Mouse (Mus musculus) CH12.LX (cell line): Measurements from ENCODE around the gene Tdrd6. TPM values are rescaled to one million over a fixed set of nuclear protein-coding genes. Genes with fewer than 3 reads are reported as not detected.

Experiments used
- DNase-seq: peaks from one replicate; pipeline ENCODE4 v3.0.0-alpha.2; 2013; ENCODE audit errors: extremely low read depth
- H3K27ac ChIP-seq: 2 replicates; pipeline ENCODE4 v1.5.1; 2012; ENCODE audit warnings: low read depth, mild to moderate bottlenecking, control low read depth, moderate library complexity; ENCODE audit not compliant: insufficient read depth
- H3K27me3 ChIP-seq: replicated peaks from 2 replicates; pipeline ENCODE3; 2012; ENCODE audit warnings: inconsistent platforms
- H3K36me3 ChIP-seq, 2 experiments: replicated peaks in 1 of 2; 2 replicates each; pipeline versions ENCODE3 to v1.6.1; 2012; ENCODE audit warnings: inconsistent platforms in 1 of 2, low read length in 1 of 2, mild to moderate bottlenecking in 1 of 2, mixed read lengths in 1 of 2, moderate library complexity in 1 of 2; ENCODE audit not compliant: control insufficient read depth in 1 of 2, insufficient read depth in 1 of 2
- H3K4me1 ChIP-seq, 2 experiments: 2 replicates each; pipeline ENCODE4 v1.6.1; 2012; ENCODE audit warnings: inconsistent platforms in 1 of 2, moderate library complexity in 1 of 2; ENCODE audit not compliant: insufficient read depth in 2 of 2, control insufficient read depth in 1 of 2
- H3K4me2 ChIP-seq: 2 replicates; pipeline ENCODE4 v1.6.1; 2012; ENCODE audit warnings: low read depth, mild to moderate bottlenecking, control low read depth; ENCODE audit not compliant: poor library complexity, insufficient read depth, severe bottlenecking
- H3K4me3 ChIP-seq, 3 experiments: fragments of 150-350 bp in 1 of 3; sonication (generic) in 1 of 3; replicated peaks in 1 of 3; 2 replicates each; pipeline versions ENCODE3 to v1.5.1; 2011 to 2012; ENCODE audit warnings: low read depth in 2 of 3, low read length in 2 of 3, mild to moderate bottlenecking in 2 of 3, moderate library complexity in 2 of 3, control low read depth in 1 of 3, improper control_type of control experiment in 1 of 3, inconsistent platforms in 1 of 3, mixed read lengths in 1 of 3; ENCODE audit not compliant: poor library complexity in 1 of 3
- H3K79me2 ChIP-seq: replicated peaks from 2 replicates; pipeline ENCODE4 v1.6.1; 2012; ENCODE audit warnings: mild to moderate bottlenecking, moderate library complexity; ENCODE audit not compliant: control insufficient read depth, poor library complexity, insufficient read depth, severe bottlenecking; ENCODE audit errors: extremely low read depth
- H3K9ac ChIP-seq: 2 replicates; pipeline ENCODE4 v1.6.1; 2012; ENCODE audit warnings: low read depth, mild to moderate bottlenecking, control low read depth, moderate library complexity; ENCODE audit not compliant: insufficient read depth
- H3K9me3 ChIP-seq: replicated peaks from 2 replicates; pipeline ENCODE3; 2012; ENCODE audit warnings: low read length, inconsistent platforms, mixed read lengths
- JUND ChIP-seq: conservative IDR thresholded peaks from 2 replicates; pipeline ENCODE4 v1.6.1; 2011; ENCODE audit warnings: low read depth, low read length, improper control_type of control experiment
- MAX ChIP-seq: IDR thresholded peaks from 2 replicates; pipeline ENCODE4 v1.6.1; 2011; ENCODE audit warnings: low read length, improper control_type of control experiment
- MEF2A ChIP-seq: IDR thresholded peaks from 2 replicates; pipeline ENCODE4 v1.6.1; 2014; ENCODE audit warnings: low read depth, mild to moderate bottlenecking, inconsistent platforms, low read length, improper control_type of control experiment, borderline replicate concordance
- MXI1 ChIP-seq: IDR thresholded peaks from 2 replicates; pipeline ENCODE4 v1.6.1; 2011; ENCODE audit warnings: mild to moderate bottlenecking, low read depth, low read length, improper control_type of control experiment
- NELFE ChIP-seq: IDR thresholded peaks from 2 replicates; pipeline ENCODE4 v1.6.1; 2011; ENCODE audit warnings: low read depth, low read length, improper control_type of control experiment
- POLR2AphosphoS2 ChIP-seq: IDR thresholded peaks from 2 replicates; pipeline ENCODE4 v1.6.1; 2011; ENCODE audit warnings: low read depth, low read length, improper control_type of control experiment
- SIN3A ChIP-seq: IDR thresholded peaks from 2 replicates; pipeline ENCODE4 v1.6.1; 2012; ENCODE audit warnings: low read length, improper control_type of control experiment, inconsistent platforms
- TBP ChIP-seq: conservative IDR thresholded peaks from 2 replicates; pipeline ENCODE4 v1.6.1; 2011; ENCODE audit warnings: low read depth, low read length, improper control_type of control experiment
- UBTF ChIP-seq: IDR thresholded peaks from 2 replicates; pipeline ENCODE4 v1.6.1; 2012; ENCODE audit warnings: low read depth, mild to moderate bottlenecking, inconsistent platforms, low read length, improper control_type of control experiment, moderate library complexity
- USF1 ChIP-seq: IDR thresholded peaks from 2 replicates; pipeline ENCODE4 v1.6.1; 2014; ENCODE audit warnings: low read depth, mild to moderate bottlenecking, inconsistent platforms, low read length, improper control_type of control experiment
- ZMIZ1 ChIP-seq: IDR thresholded peaks from 2 replicates; pipeline ENCODE4 v1.6.1; 2012; ENCODE audit warnings: low read depth, mild to moderate bottlenecking, inconsistent platforms, low read length, improper control_type of control experiment
- ZNF384 ChIP-seq: IDR thresholded peaks from 2 replicates; pipeline ENCODE4 v1.6.1; 2012; ENCODE audit warnings: low read depth, low read length, improper control_type of control experiment, inconsistent platforms
- dilution Hi-C: fragments of 300-500 bp; cut with MboI; formaldehyde crosslinking; loops from 2 replicates; pipeline ENCODE4 v1.14.3; 2020; ENCODE audit warnings: low sequenced_read_pairs; ENCODE audit not compliant: extremely low pct_unique_long_range_greater_than_20kb, extremely low pct_ligation_motif_present
- in situ Hi-C: fragments of 300-500 bp; cut with MboI; formaldehyde crosslinking; loops from 3 replicates; pipeline ENCODE4 v1.14.3; 2019; ENCODE audit warnings: low sequenced_read_pairs, low pct_ligation_motif_present, low pct_unique_long_range_greater_than_20kb, mixed read lengths
- polyA plus RNA-seq: library from polyadenylated mRNA; unstranded; fragments of >175 nt; gene quantifications from 2 replicates; pipeline ENCODE4 v1.2.1, GENCODE M21; 2012; ENCODE audit warnings: low read depth; ENCODE audit not compliant: insufficient read length
- total RNA-seq, 2 experiments: library from RNA; depleted of rRNA; stranded (reverse); fragments of 300-350 nt in 1 of 2; fragments of >200 nt in 1 of 2; gene quantifications; 2 replicates each; pipeline ENCODE4 v1.2.3; 2012 to 2014

Tdrd6 gene
- total and polyA plus RNA-seq, 3 experiments: not detected

DNA sequence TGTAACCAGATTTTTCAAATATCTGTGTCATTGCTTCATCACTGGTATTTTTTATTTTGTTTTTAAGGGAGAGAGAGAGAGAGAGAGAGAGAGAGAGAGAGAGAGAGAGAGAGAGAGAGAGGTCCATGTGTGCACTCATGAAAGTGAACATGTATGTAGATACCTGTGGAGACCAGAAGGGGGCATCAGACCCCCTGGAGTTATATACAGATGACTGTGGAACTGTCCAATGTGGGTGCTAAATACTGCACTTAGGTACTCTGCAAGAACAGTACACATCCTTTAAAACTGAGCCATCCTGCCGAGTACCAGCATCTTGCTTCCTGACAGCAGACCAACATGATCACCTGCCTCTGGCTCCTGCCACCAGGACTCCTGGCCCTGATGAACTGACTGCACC is 46.1 kb upstream of the Tdrd6 start:
- Histone ChIP-seq H3K36me3 (no peaks in the 10 kb centered on the region), H3K27me3 (no peaks in the 10 kb centered on the region), H3K79me2 (no peaks in the 10 kb centered on the region), H3K9ac (no peak overlapping the region), H3K4me3 (no peak overlapping the region), H3K27ac (no peak overlapping the region), H3K4me2 (no peak overlapping the region), H3K4me1 (peaks cover 0 to 5% of the 10 kb centered on the region in 2 experiments; a peak in 1 of 4 replicates), H3K9me3 (peaks cover 25% of the 10 kb centered on the region)
- DNase-seq: no peak
- TF ChIP-seq NELFE (no peak), UBTF (no peak), TBP (no peak), SIN3A (no peak)
- TF ChIP-seq, all 38 proteins: peak for 0
- dilution Hi-C loops: no loop called here
- in situ Hi-C loops: no loop called here

DNA sequence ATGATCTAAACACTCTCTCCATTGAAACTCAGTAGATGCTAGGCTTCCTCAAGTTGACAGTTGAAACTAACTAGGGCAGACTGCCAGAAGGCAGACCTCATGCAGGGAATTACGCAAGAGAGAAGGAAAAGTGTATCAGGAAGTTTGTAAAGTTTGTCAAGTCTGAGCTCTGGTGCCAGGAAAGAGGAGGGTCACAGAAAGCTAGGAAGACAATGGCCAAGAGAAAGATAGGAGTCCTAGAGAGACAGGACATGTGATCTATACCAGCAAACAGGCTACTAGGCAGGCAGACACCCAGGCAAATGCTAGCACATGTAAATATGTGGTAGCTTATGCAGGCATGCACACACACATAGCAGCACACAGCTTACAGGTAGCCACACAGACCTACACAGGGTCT is 45.1 kb upstream of the Tdrd6 start:
- H3K79me2 ChIP-seq: no peaks in the 10 kb centered on the region
- H3K36me3 ChIP-seq: no peaks in the 10 kb centered on the region
- no peak overlapping the region for H3K27ac ChIP-seq
- no peak overlapping the region for H3K9ac ChIP-seq
- in situ Hi-C loops (no loop called here), dilution Hi-C loops (no loop called here)
- no peak for TF ChIP-seq POLR2AphosphoS2
- TF ChIP-seq MXI1: no peak
- TF ChIP-seq ZNF384: no peak
- TF ChIP-seq MEF2A: no peak
- TF ChIP-seq JUND: no peak
- TF ChIP-seq MAX: no peak
- DNase-seq: no peak
- no peaks in the 10 kb centered on the region for H3K27me3 ChIP-seq
- peaks cover 27% of the 10 kb centered on the region for H3K9me3 ChIP-seq
- H3K4me1 ChIP-seq: peaks cover 0 to 5% of the 10 kb centered on the region in 2 experiments; a peak in 1 of 4 replicates
- no peak overlapping the region for H3K4me3 ChIP-seq
- no peak overlapping the region for H3K4me2 ChIP-seq

DNA sequence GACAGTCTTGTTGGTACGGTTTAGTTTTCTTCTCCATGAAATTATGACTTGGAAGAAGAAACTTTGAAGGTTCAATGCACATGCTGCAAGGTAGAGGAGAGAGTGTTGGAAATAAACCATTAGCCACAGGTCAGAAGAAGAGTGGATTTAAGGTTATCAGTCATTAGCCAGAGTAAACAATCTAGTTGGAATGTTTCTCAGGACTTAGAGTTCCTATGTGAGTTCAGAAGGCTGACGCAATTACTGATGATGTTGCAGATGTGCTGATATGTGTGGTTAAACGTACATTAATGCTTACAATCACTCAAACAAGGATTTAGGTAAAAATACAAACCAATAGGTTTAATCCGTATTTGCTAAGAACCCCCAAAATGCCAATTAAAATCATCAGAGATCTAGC is 41.8 kb upstream of the Tdrd6 start:
- Histone ChIP-seq H3K4me2 (no peak overlapping the region), H3K27me3 (no peaks in the 10 kb centered on the region), H3K4me3 (no peak overlapping the region), H3K4me1 (peaks cover 0 to under 1% of the 10 kb centered on the region in 2 experiments; a peak in 1 of 4 replicates), H3K9ac (no peak overlapping the region), H3K27ac (no peak overlapping the region), H3K36me3 (no peaks in the 10 kb centered on the region), H3K9me3 (peaks cover 19% of the 10 kb centered on the region), H3K79me2 (no peaks in the 10 kb centered on the region)
- in situ Hi-C loops (no loop called here), dilution Hi-C loops (no loop called here)
- no peak for DNase-seq
- TF ChIP-seq USF1 (no peak), ZMIZ1 (no peak)
